Mouse (Mus musculus) thymus, postnatal 25 days (tissue): Measurements from ENCODE around the gene Crlf1.

Source experiments
- DNase-seq: peaks from one replicate; pipeline ENCODE4 v3.0.0; 2022

The Crlf1 gene

DNA sequence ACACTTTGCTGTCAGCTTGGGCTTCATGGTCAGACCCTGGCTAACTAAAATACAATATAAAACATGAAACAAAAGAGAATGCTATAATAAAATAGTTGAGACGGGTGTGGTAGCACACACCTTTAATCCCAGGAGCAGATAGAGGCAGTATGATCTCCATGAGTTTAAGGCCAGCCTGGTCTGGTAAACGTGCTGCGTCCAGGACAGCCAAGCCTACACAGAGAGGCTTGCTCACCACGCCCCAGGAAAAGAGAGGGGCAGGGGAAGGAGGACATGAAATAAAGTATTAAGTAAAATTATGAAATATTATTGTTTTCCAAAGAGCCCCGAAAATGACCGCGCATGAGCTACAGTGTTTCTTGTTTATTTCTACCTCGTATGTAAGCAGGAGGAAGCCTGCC, 34.2 kb downstream of the Crlf1 start:
- no peak for DNase-seq

DNA sequence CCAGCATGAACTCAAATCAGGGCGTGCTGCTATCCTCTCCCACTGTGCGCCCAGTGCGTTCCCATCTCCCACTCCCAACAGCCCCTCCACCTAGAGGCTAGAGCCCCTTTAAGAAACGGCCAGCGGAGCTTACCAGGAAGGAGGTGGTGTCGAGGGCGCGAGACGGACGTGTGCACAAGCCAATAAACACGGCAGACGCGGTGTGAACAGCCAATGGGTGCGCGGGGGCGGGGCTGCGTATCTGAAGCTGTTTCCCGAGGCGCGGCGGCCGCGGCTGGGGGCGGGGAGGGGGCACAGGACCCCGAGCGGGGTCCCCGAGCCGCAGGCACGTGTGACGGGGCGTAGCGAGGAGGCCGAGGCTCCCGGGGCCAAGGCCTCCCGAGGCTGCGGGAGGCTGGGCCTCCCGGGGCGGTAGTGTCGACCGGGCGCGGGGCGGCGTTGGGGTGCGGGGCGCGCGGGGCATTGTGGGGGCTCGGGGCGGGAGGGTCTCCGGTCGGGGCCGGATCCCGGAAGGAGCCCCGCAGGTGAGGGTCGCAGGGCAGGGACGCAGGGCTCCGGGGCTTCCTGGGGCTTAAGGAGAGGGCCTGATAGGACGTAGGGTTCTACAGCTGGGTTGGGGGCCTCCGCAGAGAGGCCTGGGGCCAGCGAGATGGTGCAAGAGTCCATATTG, 34.7 kb downstream of the Crlf1 start, which contains the start of the genes Fkbp8 and Kxd1:
Gene Fkbp8 (plus strand): TSS at position 213 of the 670 bp plus-strand sequence.
Gene Kxd1 (minus strand): TSS at position 445 of the 670 bp plus-strand sequence.
- peak; percentile 99 for DNase-seq

DNA sequence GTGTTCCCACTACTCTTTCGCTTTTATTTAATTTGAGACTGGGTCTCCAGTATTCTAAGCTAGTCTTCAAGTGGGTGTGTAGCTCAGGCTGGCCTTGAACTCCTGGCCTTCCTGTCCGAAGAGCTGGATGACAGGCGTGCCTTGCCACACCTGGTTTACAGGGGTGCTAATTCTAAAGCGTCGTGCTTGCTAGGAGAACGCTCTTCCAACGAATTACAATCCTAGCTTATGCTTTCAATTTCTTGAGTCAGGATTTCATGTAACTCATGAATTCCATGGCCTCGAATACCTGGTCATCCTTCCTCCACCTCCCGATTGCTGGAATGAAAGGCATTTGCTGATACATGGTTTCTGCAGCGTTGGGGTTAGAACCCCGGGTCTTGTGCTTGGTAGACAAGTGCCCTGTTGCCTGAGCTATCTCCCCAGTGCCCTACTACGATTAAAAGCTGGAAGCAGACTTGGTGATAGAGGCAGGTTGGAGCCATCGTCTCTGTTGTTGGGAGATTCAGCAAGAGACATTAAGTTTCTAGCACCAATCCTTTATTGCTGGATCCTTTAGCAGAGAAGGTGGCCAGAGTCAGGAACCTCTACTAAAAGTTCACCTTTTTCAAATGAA, 35.3 kb downstream of the Crlf1 start:
- no peak for DNase-seq

DNA sequence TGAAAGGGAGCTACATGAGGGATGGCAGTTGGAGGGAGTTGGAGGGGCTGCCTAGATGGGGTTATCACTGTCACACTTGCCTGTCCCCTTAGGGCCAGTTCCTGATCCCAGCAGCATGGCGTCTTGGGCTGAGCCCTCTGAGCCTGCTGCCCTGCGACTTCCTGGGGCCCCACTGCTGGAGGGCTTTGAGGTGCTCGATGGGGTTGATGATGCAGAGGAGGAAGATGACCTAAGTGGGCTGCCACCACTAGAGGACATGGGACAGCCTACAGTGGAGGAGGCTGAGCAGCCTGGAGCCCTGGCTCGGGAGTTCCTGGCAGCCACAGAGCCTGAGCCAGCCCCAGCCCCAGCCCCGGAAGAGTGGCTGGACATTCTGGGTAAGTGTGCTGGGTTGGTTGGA, 36.3 kb downstream of the Crlf1 start:
- DNase-seq, result no peak

DNA sequence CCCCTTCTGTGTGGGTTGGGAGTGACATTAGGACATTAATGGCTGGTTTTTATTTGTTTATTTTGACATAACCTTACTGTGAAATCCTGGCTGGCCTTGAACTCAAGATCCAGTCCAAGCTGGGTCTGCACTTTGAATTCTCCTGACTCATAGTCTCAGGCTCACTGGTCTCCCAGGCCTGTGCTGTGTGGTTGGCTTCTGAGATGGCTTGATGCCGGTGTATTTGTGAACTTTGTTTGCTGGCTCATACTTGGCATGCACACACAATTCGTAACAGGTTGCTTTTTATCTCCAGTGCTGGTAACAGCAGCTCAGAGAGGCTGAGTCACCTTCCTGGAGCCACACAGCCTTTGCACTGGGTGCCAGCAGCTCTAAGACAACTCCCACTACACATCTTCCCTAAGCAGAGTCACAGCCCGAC, 36.8 kb downstream of the Crlf1 start:
- no peak for DNase-seq

DNA sequence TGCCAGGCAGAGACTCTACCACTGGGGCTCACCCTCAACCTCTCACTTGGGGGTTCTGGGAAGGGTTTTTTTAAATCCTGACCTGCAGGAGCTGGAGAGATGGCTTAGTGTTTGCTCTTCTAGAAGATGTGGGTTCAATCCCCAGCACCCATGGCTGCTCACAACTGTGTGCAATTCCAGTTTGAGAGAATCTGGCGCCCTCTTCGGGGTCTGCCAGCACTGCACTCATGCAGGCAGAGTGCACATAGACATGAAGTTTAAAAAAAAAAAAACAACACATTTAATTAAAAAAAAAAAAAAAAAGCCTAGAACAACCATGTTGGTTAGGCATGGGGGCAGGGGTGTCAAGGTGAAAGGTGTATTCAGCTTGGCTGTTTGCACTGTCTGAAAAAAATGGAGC, 37.4 kb downstream of the Crlf1 start:
- peak; percentile 25 for DNase-seq

DNA sequence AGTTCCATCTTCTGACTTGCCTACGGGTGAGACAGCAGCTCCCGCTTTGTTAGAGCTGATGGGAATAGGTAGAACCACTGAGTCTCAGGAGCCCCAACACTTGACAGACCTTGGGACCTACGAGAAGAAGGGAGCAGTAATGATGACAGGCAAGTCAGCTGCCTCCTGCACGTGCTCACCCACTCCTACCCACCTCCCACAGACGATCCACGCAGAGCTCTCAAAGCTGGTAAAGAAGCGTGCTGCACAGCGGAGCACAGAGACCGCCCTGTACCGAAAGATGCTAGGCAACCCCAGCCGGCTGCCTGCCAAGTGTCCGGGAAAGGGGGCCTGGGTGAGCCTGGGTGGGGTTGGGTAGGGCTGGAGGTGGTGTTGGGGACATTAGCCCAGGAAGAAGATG, 41.3 kb downstream of the Crlf1 start:
- DNase-seq, result no peak

DNA sequence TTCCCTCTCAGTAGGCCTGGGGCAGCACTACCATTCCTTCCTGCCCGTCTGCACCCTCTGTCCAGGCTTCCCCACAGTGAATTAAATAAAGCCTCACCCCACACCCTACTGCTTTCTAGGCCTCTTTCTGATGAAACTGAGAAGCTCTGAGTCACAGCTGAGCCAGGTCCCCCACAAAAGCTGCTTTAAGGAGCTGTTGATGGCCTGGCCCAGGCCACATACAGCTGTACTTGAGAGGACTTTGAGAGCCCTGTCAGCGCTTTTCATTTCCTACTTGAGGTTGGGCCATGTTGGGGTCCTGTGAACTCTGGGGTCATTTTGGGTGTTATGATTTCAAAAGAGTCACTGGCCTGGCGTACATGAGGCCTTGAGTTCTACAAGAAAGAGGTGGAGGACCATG, 42.3 kb downstream of the Crlf1 start:
- no peak for DNase-seq

DNA sequence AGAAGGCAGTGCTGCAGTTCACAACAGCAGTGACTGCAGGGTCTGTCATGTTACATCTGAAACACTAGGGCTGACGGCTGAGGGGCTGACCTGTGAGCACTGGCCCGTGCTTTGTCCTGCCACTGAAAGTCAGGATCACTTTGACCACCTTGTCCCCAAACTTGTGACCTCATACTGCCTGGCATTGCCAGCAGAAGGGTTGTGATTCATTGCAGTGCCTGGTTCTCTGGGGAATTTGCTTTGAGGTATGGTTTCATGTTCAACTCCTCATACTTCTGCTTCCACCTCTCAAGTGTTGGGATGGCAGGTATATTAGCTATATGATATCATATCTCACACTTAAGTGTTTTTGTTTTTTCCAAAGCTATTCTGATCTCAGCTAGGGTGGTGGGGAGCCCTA, 42.7 kb downstream of the Crlf1 start:
- DNase-seq, result no peak

DNA sequence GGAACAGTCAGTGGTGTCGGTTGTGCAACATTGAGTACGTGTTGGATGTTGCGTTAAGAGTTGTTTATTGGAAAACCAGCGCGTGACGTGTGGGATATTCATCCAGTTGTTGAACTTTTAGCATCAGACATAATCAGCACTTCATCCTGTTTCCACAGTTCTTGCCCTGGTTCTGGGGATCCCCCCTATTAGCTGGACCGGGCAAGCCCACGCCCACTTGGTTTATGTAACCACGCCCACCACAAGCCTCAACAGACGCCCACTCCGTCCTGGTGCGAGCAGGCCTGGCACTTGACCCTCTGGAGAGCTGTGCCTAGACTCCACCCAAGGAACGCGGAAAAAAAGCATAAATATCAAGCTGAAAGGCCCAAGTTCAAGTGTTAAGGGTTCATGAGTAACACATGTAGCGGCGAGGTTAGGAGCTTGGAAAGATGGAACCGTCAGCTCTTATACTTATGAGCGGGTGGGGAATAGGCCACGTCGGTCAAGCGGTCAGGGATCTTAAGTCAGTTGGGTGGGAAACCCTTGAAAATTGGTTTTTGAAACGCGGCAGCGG, 45.1 kb downstream of the Crlf1 start:
- peak; percentile 20 for DNase-seq

DNA sequence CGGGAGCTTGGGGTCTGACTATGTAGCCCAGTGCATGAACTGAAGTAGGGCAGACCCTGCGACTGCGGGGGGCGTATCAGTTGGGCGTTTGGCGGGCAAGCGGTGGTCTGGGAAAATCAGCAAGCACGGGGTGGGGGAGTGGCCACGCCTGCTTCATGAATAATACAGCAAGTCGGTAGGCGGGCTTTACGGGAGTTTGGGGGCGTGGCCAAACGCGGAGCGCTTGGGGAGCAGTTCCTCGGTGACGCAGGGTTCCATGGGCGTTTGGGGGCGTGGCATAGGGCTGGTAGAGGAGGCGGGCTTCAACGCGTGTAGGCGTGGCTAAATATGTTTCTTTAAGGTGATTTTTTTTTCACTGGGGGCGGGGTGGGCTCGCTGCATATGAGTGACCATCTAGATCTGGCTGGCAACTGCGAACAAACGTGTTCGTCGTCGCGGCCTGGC, 45.7 kb downstream of the Crlf1 start:
- peak; percentile 99 for DNase-seq

DNA sequence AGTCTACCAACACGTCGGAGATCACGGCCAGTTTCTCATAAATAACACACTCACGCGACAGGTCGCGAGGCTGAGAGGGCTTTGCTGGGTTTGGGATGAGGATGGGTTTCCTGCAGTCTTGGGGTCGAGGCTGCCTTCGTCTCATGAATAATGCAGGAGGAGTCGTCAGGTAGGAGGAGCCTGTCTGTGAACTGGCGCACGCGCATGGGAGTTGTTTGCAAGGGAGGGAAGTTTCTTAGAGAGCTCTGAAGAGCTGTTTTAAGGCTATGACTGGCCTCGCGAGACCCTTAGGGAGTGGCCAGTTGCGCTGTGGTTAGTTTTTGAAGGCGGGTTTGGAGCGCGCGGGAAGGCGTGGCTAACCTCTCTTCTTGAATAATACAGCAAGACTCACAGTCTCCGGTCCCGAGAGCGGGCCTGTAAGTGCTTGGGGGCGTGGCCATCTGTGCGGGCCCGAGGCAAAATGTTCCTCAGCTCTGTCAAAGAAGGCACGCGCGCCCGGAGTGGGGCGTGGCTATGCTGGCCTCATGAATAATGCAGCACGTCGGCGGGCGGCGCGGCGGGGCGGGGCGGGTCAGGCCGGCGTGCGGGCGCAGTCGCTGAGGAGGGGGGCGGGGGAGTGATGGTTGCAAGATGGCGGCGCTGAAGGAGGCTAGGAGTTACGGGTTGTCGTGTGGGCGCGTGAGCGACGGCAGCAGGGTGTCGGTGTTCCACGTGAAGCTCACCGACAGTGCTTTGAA, 46.3 kb downstream of the Crlf1 start, which contains the start of gene Ell:
Gene Ell (plus strand): TSS at position 381 of the 737 bp plus-strand sequence.
- DNase-seq, result peak; percentile 100

DNA sequence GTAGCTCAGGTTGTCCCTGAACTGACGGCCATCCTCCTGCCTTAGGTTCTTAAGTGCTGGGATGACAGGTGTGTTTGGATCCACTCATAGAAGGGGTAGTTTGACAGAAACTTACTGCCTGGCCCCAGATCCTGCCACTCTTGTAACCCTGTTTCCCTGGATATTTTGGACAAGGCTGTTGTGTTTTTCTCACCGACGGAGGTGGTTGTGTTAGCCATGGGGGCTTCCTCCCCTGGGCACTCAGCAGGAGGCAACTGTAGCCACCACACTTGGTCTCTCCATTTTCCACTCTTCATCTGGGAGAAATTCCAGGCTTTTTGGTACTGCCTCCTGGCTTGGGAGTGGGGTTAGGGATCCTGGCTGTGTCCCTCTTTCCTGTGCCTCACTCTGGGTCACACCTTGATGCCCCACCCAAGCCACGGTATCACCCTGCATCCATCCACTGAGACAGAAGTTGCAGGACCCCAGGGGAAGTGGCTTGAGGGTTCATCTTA, 47.1 kb downstream of the Crlf1 start:
- DNase-seq, result peak; percentile 17

DNA sequence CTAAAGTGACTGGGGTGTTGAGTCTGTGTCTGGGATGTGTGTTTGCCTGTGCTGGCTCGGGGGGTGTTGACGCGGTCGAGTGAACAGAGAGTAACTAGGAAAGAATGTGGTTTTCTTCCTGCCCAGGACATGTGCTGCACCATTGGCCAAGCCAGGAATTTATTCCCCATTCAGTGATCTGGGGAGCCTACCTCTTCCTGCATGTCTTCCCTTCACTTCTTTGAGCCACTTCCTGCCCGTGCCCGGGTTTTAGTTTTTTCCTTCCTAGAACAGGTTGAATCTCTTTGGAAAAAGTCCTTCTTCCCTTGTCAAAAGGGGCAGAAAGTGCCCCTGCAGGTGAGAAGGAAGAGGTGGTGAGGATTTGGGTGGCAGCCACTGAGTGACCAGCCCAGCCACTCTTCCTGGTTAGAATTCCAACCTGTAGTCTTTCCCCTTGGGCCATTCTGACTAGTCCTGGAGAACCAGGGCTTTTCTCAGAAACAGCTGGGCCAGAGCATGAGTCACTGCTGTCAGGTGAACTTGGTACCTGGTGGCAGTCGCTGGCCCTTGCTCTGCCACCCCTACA, 47.6 kb downstream of the Crlf1 start:
- no peak for DNase-seq

DNA sequence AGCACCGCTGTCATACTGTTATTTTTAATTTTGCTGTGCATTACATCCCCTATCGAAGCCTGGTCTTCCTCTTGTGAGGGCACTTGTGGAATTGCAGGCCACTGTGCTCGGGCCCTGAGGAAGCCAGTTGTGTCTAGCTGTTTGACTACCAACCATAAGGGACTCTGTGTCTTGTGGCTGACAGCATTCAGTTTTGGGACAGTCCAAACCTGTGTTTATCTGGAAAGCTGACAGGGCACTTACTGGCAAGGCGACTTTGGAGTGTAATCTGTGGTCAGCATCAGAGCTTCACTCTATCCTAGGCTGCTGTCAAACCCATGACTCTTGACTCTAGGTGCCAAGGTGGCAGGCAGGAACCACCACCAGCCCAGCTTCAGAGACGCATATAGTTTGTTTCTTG, 48.1 kb downstream of the Crlf1 start:
- no peak for DNase-seq

DNA sequence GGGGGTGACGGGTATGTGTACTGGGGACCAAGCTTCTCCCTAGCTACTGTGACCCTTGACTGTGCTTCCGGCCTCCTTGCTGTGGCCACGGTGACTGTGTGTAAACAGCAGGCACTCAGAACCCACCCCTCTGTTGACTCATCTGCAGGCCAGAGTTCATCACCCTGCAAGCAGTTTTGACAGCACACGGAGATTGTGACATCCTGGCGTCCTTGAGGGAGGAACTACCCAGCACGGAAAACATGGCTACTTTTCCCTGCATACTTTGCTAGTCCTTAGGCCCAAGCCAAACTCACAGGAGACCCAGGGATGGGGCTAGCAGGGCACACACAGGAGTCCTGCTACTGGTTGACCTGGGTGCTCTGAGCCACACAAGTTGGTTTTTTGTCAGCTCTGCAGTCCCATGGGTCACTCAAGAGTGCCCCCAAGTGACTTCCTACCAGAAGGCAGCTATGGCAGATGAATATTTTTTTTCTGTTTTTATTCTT, 51.3 kb downstream of the Crlf1 start:
- peak; percentile 46 for DNase-seq

DNA sequence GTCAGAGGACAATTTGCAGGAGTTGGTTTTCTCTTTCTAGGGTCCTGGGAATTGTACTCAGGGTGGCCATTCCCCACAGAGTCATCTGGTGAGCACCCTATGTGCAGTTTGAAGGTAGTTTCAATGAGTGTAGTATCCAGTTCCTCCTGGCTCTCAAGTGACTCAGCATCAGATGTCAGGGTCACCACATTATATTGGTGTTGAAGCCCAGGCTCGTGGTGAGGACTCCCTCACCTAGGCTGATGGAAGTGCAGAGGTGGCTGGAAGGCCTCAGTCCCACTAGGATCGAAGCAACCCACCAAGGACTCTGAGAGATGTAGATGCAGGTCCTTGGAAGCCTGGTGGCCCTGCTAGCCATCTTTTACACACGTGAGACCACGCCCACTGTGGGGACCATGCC, 53.5 kb downstream of the Crlf1 start:
- no peak for DNase-seq

DNA sequence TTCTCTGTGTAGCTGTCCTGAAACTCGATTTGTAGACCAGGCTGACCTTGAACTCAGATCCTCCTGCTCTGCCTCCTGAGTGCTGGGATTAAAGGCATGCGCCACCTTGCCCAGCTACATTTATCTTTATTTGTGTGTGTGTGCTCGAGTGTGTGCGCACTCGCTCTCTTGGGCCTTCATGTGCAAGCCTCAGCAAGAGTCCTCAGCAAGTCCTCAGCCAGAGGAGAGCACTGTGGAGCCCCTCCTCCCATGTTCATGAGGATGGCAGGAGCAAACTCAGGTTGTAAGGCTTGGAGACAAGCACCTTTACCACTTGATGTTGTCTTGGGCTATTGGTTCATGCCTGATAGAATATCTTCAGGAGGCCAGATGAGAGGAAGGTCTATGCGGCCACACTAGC, 54.8 kb downstream of the Crlf1 start:
- no peak for DNase-seq

DNA sequence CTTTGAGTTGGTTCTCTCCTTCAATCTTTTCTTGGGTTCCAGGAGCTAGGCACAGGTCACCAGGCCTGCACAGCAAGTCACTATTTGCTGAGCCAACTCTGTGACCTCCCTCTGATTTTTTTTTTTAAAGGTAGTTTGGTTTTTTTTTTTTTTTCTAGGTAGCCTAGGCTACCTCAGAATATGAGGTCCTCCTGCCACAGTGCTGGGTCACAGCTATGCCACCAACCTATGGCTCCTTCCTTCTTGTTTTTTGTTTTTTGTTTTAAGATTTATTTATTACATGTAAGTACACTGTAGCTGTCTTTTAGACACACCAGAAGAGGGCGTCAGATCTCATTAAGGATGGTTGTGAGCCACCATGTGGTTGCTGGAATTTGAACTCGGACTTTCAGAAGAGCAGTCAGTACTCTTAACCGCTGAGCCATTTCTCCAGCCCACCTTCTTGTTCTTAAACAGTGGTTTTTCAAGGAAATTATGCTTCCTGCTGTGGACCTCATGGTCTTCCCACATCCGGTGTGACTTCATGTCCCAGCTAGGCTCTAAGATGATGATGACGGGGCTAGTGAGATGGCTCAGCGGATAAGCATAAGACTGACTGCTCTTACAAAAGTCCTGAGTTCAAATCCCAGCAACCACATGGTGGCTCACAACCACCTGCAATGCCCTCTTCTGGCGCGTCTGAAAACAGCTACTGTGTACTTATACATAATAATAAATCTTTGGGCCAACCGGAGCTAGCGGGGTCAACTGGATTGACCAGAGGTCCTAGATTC, 56.6 kb downstream of the Crlf1 start:
- DNase-seq, result peak; percentile 26

DNA sequence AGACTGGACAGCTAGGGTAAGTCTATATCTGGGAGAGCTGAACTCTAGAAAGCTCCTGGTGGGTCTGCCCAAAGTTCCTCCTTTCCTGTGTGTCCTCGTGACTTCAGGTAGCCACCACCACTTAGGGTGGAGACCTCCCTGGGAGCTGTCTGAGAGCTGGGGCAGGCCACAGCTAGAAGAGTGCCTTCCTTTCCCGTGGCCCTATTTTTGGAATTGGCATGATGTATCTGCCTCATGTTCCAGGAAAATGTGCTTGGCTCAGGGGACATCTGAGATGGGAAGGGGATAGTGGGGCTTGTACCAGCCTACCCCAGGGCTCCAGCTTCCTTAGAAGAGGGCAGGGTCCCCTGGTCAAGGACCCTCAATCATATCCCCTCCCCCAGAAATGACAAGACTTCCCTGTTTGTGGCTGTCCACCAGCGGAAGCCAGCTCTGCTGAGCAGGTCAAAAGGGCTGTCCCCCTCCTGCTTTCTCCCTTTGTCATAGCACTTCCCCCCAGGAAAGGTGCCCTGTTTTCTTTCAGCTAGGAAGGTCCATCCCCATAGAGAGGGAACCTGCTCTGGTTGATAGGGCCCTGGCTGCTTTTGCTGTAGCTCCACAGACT, 58.7 kb downstream of the Crlf1 start:
- DNase-seq, result no peak

DNA sequence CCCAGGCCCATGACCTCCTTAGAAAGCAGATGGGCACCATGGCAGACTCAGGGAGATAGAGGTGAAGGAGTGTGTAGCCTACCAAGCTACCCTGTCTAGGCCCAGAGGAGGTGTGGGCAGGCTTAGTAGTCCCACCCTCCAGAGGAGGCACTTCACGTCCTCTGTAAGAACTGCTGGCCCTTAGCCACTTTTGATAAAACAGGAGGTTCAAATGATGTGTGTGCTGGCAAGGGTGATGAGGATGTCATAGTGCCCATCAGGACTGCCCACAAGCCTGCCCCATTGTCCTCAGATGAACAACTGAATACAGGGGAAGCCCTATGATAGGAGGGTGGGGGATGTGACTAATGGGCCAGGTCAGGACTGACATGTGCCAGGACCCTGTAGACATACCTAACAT, 59.9 kb downstream of the Crlf1 start:
- no peak for DNase-seq
